Mouse (Mus musculus) spleen, adult 2 months (tissue): ENCODE results near the gene Xrcc3.

Source experiments
- CTCF ChIP-seq: fragments of 200-500 bp; IDR thresholded peaks from 2 replicates; pipeline ENCODE4 v1.5.1; 2011; ENCODE audit warnings: mild to moderate bottlenecking, inconsistent platforms; ENCODE audit not compliant: insufficient read depth, insufficient read length, insufficient replicate concordance; ENCODE audit errors: extremely low read depth
- POLR2A ChIP-seq: fragments of 200-500 bp; IDR thresholded peaks from 2 replicates; pipeline ENCODE4 v1.6.1; 2011; ENCODE audit warnings: low read depth, low read length, inconsistent platforms

DNA sequence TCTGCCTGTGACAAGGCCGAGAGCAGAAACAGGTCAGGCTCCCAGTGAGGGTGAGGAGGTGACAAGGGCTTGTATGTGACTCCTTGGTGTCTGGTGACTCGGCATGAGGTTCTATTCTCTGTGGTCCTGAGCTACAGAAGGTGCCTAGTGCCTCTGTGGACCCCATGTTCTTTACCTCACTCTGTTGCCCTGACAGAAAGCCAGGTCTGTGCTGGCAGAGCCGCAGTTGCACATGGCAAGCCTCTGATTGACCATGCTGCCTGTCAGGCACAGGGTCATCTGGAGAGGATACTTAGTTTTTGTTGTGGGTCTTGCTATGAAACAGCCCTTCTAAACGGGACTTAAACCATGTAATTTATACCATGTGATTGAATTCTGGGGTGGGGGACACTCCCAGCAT is 8.3 kb upstream of the Xrcc3 start:
- TF ChIP-seq POLR2A = no peak
- no peak for TF ChIP-seq CTCF
